Mouse (Mus musculus) adrenal gland (tissue): ENCODE results near the gene Flot1.

Experiments
- intact Hi-C: fragments of 180-260 bp; cut with DNase I; formaldehyde crosslinking; loops from one replicate; pipeline ENCODE4 v1.15.1; 2025

Flot1 gene

DNA sequence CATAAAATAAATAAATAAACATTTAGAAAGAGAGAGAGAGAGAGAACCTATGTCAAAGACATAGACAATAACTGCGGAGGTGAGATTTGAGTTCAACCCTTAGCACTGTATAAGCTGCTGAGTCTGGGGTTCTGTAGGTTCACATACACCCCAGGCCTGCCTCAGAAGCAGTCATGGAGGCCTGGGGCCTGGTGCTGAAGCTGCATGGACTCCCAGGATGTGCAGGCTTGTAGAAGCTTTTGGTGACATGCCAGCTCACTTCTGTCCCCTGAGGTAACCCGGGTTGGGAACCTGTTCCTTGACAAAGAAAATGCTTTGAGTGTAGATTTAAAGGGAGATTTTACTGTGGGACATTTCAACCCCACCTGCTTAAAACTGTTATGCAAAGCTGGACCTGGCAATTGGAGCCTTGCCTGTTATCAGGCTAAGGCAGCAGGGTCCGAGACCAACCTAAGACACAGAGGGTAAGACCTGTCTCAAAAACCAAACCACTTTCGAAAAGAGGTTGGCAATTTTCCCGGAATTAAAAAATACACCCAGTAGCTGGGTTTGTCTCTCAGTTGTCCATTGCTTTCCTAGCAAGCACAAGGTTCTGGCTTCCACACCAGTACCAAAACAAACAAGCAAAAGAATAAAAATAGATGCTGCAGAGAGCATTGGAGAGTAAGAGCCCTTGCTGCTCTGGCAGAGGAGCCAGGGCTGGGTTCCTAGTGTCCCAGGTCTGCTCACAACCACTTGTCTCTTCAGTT lies 12.0 kb upstream of the Flot1 start:
- intact Hi-C loops: no loop called here

DNA sequence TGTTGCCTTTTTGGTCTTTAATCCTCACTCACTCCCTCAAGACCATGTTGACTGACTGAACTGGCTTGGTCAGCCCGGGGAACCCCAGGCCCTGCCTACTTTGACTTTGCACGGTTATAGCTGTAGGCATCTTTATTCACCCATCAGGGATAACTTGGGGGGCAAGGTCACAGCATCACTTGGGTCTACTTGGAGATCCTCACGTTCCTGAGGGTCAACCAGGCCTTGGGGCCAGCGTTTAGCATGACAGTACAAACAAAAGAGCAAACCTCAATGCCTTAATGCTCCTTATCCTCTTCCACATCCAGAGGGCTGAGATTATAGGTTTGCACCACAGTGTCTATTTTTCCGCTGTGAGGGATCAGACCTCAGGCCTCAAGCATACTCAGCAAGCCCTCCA lies 10.7 kb upstream of the Flot1 start:
- intact Hi-C loops: no loop called here

DNA sequence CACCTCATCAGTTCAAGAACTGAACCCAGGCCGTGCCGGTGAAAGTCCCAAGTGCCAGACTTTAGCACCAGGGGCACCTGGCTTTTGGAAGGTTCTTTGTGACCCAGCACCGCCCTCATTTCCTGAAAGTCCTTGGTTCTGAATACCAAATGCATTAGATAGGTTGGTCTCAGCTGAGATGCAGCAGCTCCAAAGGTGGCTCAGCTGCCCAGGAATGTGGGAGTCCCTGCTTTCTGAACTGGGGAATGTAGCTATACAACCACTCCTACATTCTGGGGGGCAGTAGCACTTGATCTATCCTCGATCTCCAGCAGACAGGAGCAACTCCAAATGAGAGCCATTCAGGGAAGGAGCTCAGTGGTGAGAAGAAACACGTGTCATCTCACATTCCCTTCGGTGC lies 10.3 kb upstream of the Flot1 start:
- intact Hi-C loops: no loop called here

GRCm38 (mm10) chr17:35813245-35813647 lies 9.8 kb upstream of the Flot1 start:
- intact Hi-C loops: no loop called here

- intact Hi-C loops: no loop called here
Observed at GRCm38 (mm10) chr17:35813653-35814052, 9.4 kb upstream of the Flot1 start.

- intact Hi-C loops: no loop called here
Observed at GRCm38 (mm10) chr17:35814678-35815077, 8.4 kb upstream of the Flot1 start.

DNA sequence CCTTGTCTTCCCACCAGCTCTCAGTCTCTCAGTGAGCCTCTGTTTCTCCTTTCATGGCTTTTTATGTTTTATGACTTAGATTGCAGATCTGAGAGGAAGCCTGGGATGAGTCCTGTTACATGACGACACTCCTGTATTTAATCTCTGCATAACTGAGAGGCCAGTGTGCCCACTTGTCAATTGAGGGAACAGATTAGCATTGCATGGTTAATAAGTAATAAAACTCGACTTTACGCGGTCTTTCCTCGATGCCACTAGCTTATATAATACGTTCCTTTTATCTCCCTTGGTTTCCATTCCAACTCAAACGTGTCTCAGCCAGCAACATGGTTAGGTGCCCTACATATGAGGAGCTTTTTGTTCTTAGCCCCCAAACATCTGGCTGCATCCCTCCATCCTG lies 7.2 kb upstream of the Flot1 start:
- intact Hi-C loops: no loop called here

DNA sequence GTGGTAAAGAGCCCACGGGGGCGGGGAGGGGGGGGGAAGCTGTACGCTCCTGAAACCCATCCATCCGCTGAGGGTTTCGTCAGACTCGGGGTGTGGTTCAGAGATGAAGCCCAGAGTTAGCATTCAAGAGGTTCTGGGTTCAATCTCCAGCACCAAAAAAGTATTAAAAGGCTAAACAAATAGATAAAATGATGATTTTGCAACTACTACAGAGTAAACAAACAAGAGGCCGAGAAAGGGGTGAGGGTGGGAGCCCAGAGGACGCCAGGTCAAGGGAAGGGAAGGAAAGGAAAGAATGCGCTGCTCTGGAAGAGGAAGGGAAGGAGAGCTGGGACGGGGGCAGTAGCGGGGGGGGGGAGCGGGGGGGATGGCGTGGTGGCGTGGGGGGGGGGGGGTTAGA lies 6.3 kb upstream of the Flot1 start:
- intact Hi-C loops: no loop called here

DNA sequence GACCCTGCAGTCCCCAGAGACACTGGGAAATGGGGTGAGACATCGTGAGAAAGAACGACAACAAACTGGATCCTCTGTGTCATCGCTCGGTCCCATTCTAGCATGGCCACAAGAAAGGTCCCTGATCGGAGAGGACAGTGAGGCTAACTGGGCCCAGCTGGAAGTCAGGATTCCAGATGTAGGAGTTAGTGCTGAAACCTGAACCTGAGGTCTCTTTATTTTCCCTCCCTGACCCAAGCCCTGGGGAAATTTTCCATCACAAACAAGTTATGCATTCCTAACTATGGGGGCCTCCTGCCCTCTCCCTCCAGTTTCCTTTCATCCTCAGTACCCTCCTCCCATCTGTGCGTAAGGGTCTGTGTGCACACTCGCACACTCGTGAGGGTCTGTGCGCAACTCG lies 5.8 kb upstream of the Flot1 start:
- intact Hi-C loops: no loop called here

DNA sequence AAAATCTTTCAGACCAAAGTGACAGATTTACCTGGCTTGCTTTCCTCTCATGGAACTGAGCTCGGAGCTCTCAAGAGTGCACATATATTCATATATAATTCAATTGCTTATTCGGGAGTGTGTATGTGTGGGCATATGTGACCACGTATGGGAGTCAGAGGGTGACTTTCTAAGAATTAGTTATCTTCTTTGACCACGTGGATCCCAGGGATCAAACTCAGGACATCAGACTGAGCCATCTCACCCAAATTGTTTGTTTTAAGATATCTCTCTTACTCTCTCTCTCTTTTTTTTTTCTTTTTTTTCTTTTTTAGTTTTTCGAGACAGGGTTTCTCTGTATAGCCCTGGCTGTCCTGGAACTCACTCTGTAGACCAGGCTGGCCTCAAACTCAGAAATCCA lies 2.9 kb upstream of the Flot1 start:
- intact Hi-C loops: no loop called here

DNA sequence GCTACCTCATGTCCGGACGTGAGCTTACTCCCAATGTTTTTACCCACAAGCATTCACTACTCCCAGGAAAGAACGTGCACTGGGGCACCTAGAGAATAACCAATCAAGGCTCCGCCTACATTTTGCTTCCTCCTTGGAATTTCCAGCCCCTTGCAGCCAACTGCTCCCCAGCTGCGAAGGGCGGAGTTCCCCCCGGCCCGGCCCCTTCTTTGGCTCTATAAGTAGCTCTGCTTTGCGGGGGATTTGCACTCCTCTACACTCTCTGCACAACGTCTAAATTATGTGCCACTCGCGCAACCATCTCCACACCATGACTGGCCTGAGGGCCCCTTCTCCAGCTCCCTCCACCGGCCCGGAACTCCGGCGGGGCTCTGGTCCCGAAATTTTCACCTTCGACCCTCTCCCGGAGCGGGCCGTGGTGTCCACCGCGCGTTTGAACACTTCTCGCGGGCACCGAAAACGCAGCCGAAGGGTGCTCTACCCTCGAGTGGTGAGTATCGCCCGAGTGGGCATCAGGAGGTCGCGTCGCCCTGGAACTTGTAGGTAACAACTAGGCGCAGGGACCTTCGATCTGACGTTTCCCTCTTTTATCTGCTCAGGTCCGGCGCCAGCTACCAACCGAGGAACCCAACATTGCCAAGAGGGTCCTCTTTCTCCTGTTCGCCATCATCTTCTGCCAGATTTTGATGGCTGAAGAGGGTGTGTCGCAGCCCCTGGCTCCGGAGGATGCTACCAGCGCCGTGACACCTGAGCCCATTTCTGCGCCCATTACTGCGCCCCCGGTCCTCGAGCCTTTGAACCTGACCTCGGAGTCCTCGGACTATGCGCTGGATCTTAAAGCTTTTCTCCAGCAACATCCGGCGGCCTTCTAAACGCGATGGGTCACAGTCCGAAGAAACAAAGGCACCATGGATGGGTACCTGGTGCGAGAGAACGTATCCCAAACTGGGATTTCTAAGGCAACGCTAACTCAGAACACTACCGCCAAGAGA lies 1.3 kb upstream of the Flot1 start, which contains the start of gene Ier3:
Gene Ier3, plus strand, starts transcription at position 246 of the 992 bp plus-strand sequence.
- intact Hi-C loops: no loop called here

DNA sequence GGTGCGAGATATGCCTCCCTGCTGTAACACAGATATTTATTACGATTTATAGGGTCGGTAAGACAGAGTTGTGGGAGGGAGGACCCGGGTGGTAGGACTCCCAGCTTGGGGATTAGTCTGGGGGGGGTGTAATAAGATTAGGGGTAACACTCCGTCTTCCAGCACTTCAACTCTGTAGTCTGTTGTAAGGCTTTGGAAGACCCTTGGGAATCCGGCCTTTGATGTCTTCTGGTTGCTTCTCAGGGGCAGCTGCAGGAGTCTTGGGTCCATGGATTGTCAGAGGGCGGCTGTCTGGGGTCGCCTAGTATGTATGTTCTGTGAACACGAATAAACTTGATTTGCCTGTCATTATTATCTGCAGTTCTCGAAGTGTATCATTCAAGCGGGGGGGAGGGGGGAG lies 466 bp upstream of the Flot1 start:
- intact Hi-C loops: no loop called here

GRCm38 (mm10) chr17:35824402-35824801 lies 1.4 kb downstream of the Flot1 start:
- intact Hi-C loops: no loop called here

DNA sequence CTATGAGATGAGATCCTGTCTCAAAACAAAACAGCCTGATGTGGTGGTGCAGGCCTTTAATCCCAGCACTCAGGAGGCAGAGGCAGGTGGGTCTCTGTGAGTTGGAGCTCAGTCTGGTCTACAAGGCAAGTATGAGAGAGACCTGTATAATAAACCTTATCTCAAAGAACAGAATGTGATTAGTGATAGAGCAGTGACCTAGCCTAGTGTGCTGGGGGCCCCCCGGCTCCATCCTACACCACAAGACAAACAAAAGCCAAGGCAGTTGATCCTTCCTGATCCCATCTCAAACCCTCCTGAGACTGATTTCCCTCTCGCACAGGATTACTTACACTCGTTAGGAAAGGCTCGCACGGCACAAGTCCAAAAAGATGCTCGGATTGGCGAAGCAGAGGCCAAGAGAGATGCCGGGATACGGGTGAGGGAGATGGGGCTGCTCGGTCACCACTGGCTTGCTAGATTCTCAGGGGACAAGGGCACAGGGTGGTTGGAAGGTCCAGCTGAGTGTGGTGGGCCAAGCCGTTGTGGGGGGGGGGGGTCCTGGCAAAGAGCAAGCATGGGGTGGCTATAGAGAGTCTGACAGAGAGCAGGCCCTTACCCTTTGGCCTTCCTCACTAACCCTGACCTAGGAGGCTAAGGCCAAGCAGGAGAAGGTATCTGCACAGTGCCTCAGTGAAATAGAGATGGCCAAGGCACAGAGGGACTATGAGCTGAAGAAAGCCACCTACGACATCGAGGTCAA lies 2.2 kb downstream of the Flot1 start:
- intact Hi-C loops: loop anchor here (5.0 kb wide), 1 partner anchor 83 kb away; no protein-coding TSS in a partner anchor

DNA sequence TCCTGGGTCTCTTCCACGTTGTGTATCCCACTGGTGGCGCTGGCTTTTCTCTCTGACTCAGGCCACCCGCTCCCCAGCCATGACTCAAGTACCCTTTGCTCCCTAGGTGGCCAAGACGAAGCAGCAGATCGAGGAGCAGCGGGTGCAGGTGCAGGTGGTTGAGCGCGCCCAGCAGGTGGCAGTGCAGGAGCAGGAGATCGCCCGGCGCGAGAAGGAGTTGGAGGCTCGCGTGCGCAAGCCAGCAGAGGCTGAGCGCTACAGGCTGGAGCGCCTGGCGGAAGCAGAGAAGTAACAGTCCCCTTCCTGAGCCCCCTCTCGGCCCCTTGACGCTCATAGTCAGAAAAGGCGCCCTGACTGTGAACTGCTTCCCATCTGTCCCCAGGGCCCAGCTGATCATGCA lies 6.7 kb downstream of the Flot1 start:
- intact Hi-C loops: loop anchor here (2.0 to 10.0 kb wide), 4 partner anchors 43 to 145 kb away; partner anchors contain the start of genes Atat1 and Gnl1

DNA sequence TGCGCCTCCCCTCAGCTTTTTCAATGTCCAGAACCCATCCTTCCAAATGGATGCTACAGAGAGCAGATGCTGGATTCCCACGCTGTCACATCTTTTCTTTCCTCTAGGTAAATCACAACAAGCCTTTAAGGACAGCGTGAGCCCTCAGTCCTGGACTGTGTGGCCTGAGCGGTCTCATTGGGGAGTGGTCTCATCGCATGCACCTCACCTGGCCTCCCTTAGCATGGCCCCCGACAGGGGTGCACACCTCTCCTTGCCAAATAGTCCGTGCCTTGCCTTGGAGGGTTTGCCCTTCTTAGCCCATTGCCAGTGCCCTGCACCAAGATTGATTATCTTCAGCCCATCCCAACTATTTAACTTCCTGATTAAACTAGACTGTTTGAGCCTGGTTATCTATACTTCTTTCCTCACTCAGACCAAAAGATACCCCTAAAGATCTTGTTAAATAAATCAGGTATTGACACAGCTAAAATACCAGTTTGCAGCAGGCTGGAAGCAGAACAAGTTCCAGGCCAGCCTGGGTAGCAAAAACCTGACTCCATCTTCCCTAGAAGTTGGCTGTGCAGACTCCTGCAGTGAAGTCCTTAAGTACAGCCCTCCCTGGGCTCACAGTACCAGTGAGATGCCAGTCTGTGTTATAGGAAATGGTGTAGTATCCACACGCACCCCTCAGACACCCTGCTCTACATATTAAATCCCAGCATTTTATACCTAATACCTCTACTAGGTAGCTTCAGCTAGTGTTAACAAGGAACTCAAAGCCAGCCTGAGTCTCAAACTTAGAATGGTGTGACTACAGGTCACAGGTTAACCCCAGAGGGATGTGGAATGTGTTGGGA lies 9.6 kb downstream of the Flot1 start:
- intact Hi-C loops: loop anchor here (5.0 to 10.0 kb wide), 2 partner anchors 80 to 142 kb away; partner anchors contain the start of genes Atat1 and Gnl1

GRCm38 (mm10) chr17:35833239-35833751 lies 10.3 kb downstream of the Flot1 start:
- intact Hi-C loops: loop anchor here (5.0 to 10.0 kb wide), 2 partner anchors 79 to 142 kb away; partner anchors contain the start of genes Atat1 and Gnl1

DNA sequence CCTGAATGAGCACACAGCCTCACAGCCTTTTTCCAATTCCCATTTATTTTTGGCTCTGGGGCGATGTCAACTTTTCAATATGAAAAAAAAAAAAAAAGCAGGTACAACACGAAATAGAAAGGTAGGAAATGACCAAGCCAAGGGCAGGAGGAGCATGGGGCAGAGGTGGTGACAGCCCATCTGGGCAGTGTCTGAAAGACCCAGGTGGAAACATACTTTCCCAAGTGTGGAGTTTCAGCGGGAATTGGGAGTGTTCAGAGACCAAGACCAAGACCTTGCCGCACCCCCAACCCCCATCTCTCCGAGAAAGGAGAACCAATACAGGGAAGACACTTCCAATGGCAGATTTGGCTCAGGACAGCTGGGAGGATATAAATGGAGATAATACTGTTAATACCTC lies 10.9 kb downstream of the Flot1 start:
- intact Hi-C loops: loop anchor here (5.0 to 10.0 kb wide), 2 partner anchors 78 to 141 kb away; partner anchors contain the start of genes Atat1 and Gnl1

GRCm38 (mm10) chr17:35834696-35835422 lies 11.8 kb downstream of the Flot1 start:
- intact Hi-C loops: loop anchor here (5.0 to 10.0 kb wide), 2 partner anchors 77 to 140 kb away; partner anchors contain the start of genes Atat1 and Gnl1
